Mouse (Mus musculus) forebrain, embryonic 16.5 days (tissue): ENCODE data around the gene Gm14862. TPM values are rescaled to one million over a fixed set of nuclear protein-coding genes. Genes with fewer than 3 reads are reported as not detected.
"Not testable (repeated sequence)": the region's sequence is repeated elsewhere in the genome, so short reads cannot be mapped to it uniquely, and the experiment has no call there.

Experiments used
- ATAC-seq: fragments of 200-750 bp; cut with Nextera tagmentation; 2 replicates; pipeline ENCODE4 v1.8.0; 2017; ENCODE audit warnings: mild to moderate bottlenecking, moderate library complexity
- H3K27ac ChIP-seq: fragments of 300-500 bp; sonication (generic); 2 replicates; pipeline ENCODE4 v1.5.1; 2014; ENCODE audit warnings: low read length, control low read depth
- H3K27me3 ChIP-seq: fragments of 300-500 bp; sonication (generic); replicated peaks from 2 replicates; pipeline ENCODE4 v1.6.1; 2014; ENCODE audit warnings: low read length; ENCODE audit not compliant: control insufficient read depth, insufficient read depth
- H3K36me3 ChIP-seq: fragments of 300-500 bp; sonication (generic); 2 replicates; pipeline ENCODE4 v1.6.1; 2014; ENCODE audit not compliant: control insufficient read depth, insufficient read depth
- H3K4me1 ChIP-seq: fragments of 300-500 bp; sonication (generic); replicated peaks from 2 replicates; pipeline ENCODE4 v1.6.1; 2014; ENCODE audit warnings: low read length; ENCODE audit not compliant: control insufficient read depth, insufficient read depth
- H3K4me2 ChIP-seq: fragments of 300-500 bp; sonication (generic); 2 replicates; pipeline ENCODE4 v1.6.1; 2014; ENCODE audit warnings: mild to moderate bottlenecking, low read length, control low read depth
- H3K4me3 ChIP-seq: fragments of 300-500 bp; sonication (generic); replicated peaks from 2 replicates; pipeline ENCODE4 v1.5.1; 2014; ENCODE audit warnings: mild to moderate bottlenecking, low read length, control low read depth
- H3K9ac ChIP-seq: fragments of 300-500 bp; sonication (generic); replicated peaks from 2 replicates; pipeline ENCODE4 v1.6.1; 2014; ENCODE audit warnings: low read depth, low read length, control low read depth
- H3K9me3 ChIP-seq: fragments of 300-500 bp; sonication (generic); 2 replicates; pipeline ENCODE4 v1.6.1; 2016; ENCODE audit warnings: low read length; ENCODE audit not compliant: control insufficient read depth
- WGBS: fragments of 180-500 bp; shearing (Covaris S2); extraction: QIAGEN DNeasy Blood & Tissue Kit; methylation state at CpG from one replicate; pipeline ENCODE4 v1.1.7; 2014; 5-methylcytosine and 5-hydroxymethylcytosine counted together
- polyA plus RNA-seq: library from polyadenylated mRNA; unstranded; fragments of >200 nt; fragmentation: Nextera tagmentation; extraction: Ambion mirVana; gene quantifications from 2 replicates; pipeline ENCODE4 v1.2.1, GENCODE M21; 2015

The Gm14862 gene
- polyA plus RNA-seq, result not detected in 2 replicates

DNA sequence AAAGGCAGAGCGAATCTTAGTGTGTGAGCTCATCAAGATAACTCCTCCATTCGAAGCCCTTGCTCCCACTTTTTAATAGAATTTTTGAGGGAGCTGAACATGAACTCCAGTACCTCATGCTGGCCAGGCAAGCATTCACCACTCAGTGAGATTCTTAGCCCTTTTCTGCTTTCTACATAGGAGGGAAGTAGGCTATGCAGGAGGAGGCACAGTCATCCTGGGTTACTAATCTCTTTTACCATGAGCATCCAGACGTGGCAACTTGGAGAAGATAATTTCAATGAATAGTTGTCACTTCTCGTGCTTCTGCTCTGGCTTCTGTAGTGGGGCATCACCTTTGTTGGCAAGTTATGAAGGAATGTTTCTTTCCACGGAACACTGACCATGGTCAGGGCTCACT, at the start of gene Gm14862:
TSS of gene Gm14862 (minus strand) at position 134 of the 400 bp plus-strand sequence.
- Histone ChIP-seq H3K27me3 (no peaks in the 10 kb centered on the region), H3K9me3 (no peaks in the 10 kb centered on the region), H3K4me3 (no peak within 1 kb of the TSS), H3K27ac (no peak within 1 kb of the TSS), H3K4me1 (no peaks in the 10 kb centered on the region), H3K36me3 (no peaks in the 10 kb centered on the region), H3K9ac (no peak within 1 kb of the TSS), H3K4me2 (no peak within 1 kb of the TSS)
- ATAC-seq, result no peak
- WGBS, result 77% methylated on average over 5 of the region's 5 CpGs

GRCm38 (mm10) chrX:9303455-9303854, 46.8 kb upstream of the Gm14862 start:
- WGBS, result 76% methylated on average over 1 of the region's 1 CpGs
- ATAC-seq, result no peak
- H3K27me3 ChIP-seq, result no peaks in the 10 kb centered on the region
- no peak overlapping the region for H3K9ac ChIP-seq
- no peak overlapping the region for H3K4me3 ChIP-seq
- H3K4me2 ChIP-seq, result no peak overlapping the region
- H3K27ac ChIP-seq, result no peak overlapping the region
- no peaks in the 10 kb centered on the region for H3K9me3 ChIP-seq
- H3K4me1 ChIP-seq, result no peaks in the 10 kb centered on the region
- H3K36me3 ChIP-seq, result no peaks in the 10 kb centered on the region

DNA sequence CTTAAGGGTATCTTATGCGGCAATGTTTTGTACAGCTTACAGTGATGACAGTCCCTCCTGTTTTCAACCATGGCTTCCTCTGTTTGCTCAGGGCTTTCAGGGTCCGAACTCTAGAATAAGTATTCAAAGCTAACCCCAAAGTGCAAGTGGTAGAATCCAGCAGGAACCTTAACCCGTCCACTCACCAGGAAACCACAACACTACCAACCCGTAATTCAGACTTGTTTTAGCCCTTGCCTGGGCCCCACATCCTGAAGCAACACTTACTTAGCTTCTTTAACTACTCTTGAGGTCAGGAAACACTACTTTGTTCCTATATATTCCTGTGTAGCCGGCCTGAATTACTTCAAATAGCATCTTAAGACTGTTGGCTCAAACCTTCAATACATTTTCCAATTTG, 46.1 kb upstream of the Gm14862 start:
- 90% methylated on average over 5 of the region's 5 CpGs for WGBS
- H3K9me3 ChIP-seq, result no peaks in the 10 kb centered on the region
- no peaks in the 10 kb centered on the region for H3K36me3 ChIP-seq
- H3K27me3 ChIP-seq, result no peaks in the 10 kb centered on the region
- H3K27ac ChIP-seq, result no peak overlapping the region
- H3K4me1 ChIP-seq, result no peaks in the 10 kb centered on the region
- H3K4me3 ChIP-seq, result no peak overlapping the region
- no peak overlapping the region for H3K4me2 ChIP-seq
- no peak overlapping the region for H3K9ac ChIP-seq
- ATAC-seq, result no peak

- Histone ChIP-seq H3K4me2 (no peak overlapping the region), H3K36me3 (no peaks in the 10 kb centered on the region), H3K27me3 (no peaks in the 10 kb centered on the region), H3K4me1 (no peaks in the 10 kb centered on the region), H3K9ac (no peak overlapping the region), H3K9me3 (no peaks in the 10 kb centered on the region), H3K4me3 (no peak overlapping the region), H3K27ac (no peak overlapping the region)
- no peak for ATAC-seq
- WGBS, result 92% methylated on average over 5 of the region's 5 CpGs
These were observed 41.7 kb upstream of the Gm14862 start for GRCm38 (mm10) chrX:9298413-9298864.

DNA sequence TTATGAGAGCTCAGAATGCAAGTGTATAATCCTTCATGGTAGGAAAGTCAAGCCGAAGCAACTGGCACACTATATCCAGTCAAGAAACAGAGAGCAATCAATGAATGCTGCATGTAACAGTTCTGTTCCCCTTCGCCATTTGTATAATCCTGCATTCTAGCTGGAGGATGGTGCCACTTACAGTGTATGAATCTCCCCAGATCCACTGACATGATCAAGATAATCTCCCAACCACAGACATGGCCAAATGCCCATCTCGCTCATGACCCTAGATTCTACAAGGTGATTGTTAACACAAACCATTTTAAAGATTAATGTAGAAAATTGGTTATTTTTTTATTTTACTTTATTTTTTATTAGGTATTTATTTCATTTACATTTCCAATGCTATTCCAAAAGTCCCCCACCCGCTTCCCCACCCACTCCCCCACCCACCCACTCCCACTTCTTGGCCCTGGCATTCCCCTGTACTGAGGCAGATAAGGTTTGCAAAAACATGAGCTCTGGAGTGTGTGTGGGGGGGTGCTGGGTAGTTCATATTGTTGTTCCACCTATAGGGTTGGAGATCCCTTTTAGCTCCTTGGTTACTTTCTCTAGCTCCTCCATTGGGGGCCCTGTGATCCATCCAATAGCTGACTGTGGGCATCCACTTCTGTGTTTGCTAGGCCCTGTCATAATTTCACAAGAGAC, 36.6 kb upstream of the Gm14862 start:
- 86% methylated on average over 3 of the region's 4 CpGs for WGBS

DNA sequence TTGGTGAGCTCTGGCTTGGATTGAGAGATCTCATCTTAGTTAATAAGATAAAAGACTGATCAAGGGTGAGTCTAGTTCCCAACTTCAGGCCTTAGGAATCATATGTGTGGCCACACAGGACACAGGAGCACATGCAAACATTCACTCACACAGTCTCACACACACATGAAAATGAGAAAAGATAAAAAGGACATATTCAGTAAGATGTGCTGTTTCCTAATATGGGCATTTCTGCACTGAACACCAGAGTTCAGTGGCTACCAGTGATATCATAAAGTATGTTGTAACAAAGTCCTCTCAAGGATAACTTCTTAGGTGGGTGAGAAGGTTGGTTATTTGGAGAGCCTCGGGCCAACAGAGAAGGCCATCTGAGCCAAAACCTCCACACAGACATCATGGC, 26.8 kb upstream of the Gm14862 start, which contains the start of gene H2al1m:
TSS of gene H2al1m (plus strand) at position 301 of the 400 bp plus-strand sequence.
- no CpG with 5 or more reads among the region's 1 CpGs for WGBS
- H3K36me3 ChIP-seq, ATAC-seq, H3K27ac ChIP-seq, H3K9ac ChIP-seq, H3K9me3 ChIP-seq, H3K4me2 ChIP-seq, H3K4me1 ChIP-seq, H3K4me3 ChIP-seq, H3K27me3 ChIP-seq: not testable (repeated sequence)

More for the DNA sequence above, 36.6 kb upstream of the Gm14862 start:
- H3K4me1 ChIP-seq, H3K27me3 ChIP-seq, ATAC-seq, H3K4me3 ChIP-seq, H3K27ac ChIP-seq, H3K36me3 ChIP-seq, H3K9ac ChIP-seq, H3K4me2 ChIP-seq, H3K9me3 ChIP-seq: not testable (repeated sequence)

DNA sequence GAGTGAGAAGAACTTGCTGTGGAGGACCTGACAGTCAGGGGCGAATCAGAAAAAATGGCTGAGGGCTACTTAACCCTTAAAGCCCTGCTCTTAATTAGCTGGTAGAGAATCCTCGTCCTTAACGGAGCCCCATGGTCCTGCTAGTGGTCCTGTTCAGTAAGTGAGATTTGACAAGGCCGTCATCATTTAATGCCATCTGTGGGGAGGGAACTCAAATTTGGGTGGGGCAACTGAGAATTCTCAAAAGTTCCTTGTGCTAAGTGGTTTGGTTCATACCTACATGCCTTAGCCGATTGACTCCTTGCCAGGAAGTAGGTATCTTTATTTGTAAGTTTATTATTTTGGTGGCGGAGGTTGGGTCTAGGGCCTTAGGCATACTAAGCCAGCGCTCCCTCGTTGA, 17.6 kb upstream of the Gm14862 start:
- H3K4me1 ChIP-seq, result 0 out of 2 replicates have a peak, but pooled peaks cover 5% of the 10 kb centered on the region
- no peak for ATAC-seq
- H3K36me3 ChIP-seq, result no peaks in the 10 kb centered on the region
- 74% methylated on average over 8 of the region's 8 CpGs for WGBS
- H3K27me3 ChIP-seq, result no peaks in the 10 kb centered on the region
- H3K9me3 ChIP-seq, result no peaks in the 10 kb centered on the region
- no peak overlapping the region for H3K4me2 ChIP-seq
- no peak overlapping the region for H3K4me3 ChIP-seq
- no peak overlapping the region for H3K27ac ChIP-seq
- no peak overlapping the region for H3K9ac ChIP-seq

DNA sequence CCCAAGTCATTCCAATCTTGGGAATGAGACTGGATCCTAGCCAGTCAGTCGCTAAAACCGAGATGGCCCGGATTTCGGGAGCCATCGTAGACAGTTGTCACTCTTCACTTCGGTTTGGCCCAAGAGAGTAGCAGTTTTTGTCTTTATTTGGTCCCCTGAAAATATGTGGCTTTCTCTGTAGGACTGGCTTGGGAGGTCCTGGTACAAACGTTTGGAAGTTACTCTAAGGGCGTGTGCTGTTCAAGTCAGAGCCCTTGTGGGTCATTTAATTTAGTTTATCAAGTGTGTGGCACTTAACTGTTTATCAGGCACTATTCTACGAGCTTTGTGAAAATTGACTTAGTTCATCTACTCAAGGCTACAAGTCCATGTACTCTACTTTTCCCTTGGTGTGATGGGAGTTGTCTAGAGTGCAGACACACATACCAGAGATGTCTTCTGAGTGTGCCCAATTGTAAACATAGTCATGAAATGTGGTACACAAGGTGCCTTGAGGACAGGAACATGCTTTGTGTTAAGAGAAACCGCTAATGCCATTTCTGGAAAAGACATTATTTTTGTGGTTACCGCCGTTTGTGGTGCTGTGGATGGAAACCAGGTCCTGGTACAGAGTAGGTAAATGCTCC, 16.8 kb upstream of the Gm14862 start:
- no peaks in the 10 kb centered on the region for H3K9me3 ChIP-seq
- WGBS, result 56% methylated on average over 12 of the region's 12 CpGs
- no peak for ATAC-seq
- no peak overlapping the region for H3K27ac ChIP-seq
- H3K9ac ChIP-seq, result peak overlapping the region; percentile 71
- no peaks in the 10 kb centered on the region for H3K36me3 ChIP-seq
- H3K4me3 ChIP-seq, result peak overlapping the region; percentile 57
- no peaks in the 10 kb centered on the region for H3K27me3 ChIP-seq
- H3K4me1 ChIP-seq, result 0 out of 2 replicates have a peak, but pooled peaks cover 5% of the 10 kb centered on the region
- H3K4me2 ChIP-seq, result peak overlapping the region; percentile 54

GRCm38 (mm10) chrX:9272460-9273361, 16.0 kb upstream of the Gm14862 start, which contains the start of gene Xk:
Gene Xk, plus strand, starts transcription at chrX:9272756.
- H3K4me3 ChIP-seq, result peak within 1 kb of the TSS; percentile 57
- 0 out of 2 replicates have a peak, but pooled peaks cover 5% of the 10 kb centered on the region for H3K4me1 ChIP-seq
- H3K27ac ChIP-seq, result no peak within 1 kb of the TSS
- WGBS, result 11% methylated on average over 84 of the region's 94 CpGs
- no peaks in the 10 kb centered on the region for H3K27me3 ChIP-seq
- ATAC-seq, result peak; percentile 90
- H3K9ac ChIP-seq, result peak within 1 kb of the TSS; percentile 71
- H3K36me3 ChIP-seq, result no peaks in the 10 kb centered on the region
- peak within 1 kb of the TSS; percentile 54 for H3K4me2 ChIP-seq
- no peaks in the 10 kb centered on the region for H3K9me3 ChIP-seq
